Mouse (Mus musculus) liver, adult 2 months (tissue): ENCODE results near the gene Olfr875.

ENCODE experiments used
- CTCF ChIP-seq: fragments of 200-500 bp; IDR thresholded peaks from 2 replicates; pipeline ENCODE4 v1.5.1; 2011; ENCODE audit warnings: low read depth, low read length, control low read depth
- POLR2A ChIP-seq: fragments of 200-500 bp; IDR thresholded peaks from 2 replicates; pipeline ENCODE4 v1.6.1; 2011; ENCODE audit warnings: low read length, control low read depth; ENCODE audit not compliant: insufficient read depth; ENCODE audit errors: extremely low read depth

GRCm38 (mm10) chr9:37808976-37809375 is 37.3 kb downstream of the Olfr875 start:
- TF ChIP-seq CTCF (no peak), POLR2A (no peak)
